Mouse (Mus musculus) megakaryocyte, embryonic 14.5 days (primary cell): ENCODE results near the gene Hagh. TPM values are rescaled to one million over a fixed set of nuclear protein-coding genes. Genes with fewer than 3 reads are reported as not detected.
A peak's percentile ranks its signal among the peaks of the same experiment; 100 is the strongest.

Experiments used
- H3K27me3 ChIP-seq: replicated peaks from 2 replicates; pipeline ENCODE3; 2012; ENCODE audit warnings: inconsistent platforms
- H3K36me3 ChIP-seq: replicated peaks from 2 replicates; pipeline ENCODE3; 2012; ENCODE audit warnings: low read length, inconsistent platforms, mixed read lengths
- H3K4me1 ChIP-seq: 2 replicates; pipeline ENCODE4 v1.6.1; 2012; ENCODE audit warnings: inconsistent platforms
- H3K4me3 ChIP-seq: replicated peaks from 2 replicates; pipeline ENCODE3; 2012; ENCODE audit warnings: moderate library complexity, mild to moderate bottlenecking, inconsistent platforms
- H3K9me3 ChIP-seq: 2 replicates; pipeline ENCODE4 v1.6.1; 2012; ENCODE audit warnings: inconsistent platforms
- FLI1 ChIP-seq: IDR thresholded peaks from 2 replicates; pipeline ENCODE4 v1.6.1; 2012; ENCODE audit warnings: low read length, inconsistent platforms, mixed read lengths
- GATA1 ChIP-seq: IDR thresholded peaks from 3 replicates; pipeline ENCODE4 v1.6.1; 2012; ENCODE audit warnings: mixed read lengths, low read length, inconsistent platforms, borderline replicate concordance
- polyA plus RNA-seq: library from polyadenylated mRNA; stranded (reverse); fragments of >175 nt; gene quantifications from 2 replicates; pipeline ENCODE4 v1.2.3, GENCODE M21; 2012; ENCODE audit warnings: low replicate concordance; ENCODE audit not compliant: insufficient read depth

Gene Hagh
- polyA plus RNA-seq, 1 experiment, result 29.1 TPM

DNA sequence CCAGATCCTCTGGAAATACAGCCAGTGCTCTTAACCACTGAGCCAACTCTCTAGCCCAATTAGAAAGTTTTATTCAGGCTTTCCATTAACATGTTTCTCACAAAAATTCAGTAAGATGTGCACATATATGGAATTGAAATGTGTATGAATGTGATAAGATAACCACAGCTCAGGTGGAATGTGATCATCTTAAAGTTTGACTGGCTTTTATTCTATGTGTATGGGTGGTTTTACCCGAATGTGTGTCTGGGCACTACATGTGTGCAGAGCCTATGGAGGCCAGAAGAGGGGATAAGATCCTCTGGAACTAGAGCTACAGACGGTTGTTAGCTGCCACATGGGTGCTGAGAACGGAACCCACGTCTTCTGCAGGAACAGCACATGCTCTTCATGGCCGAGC, 24.7 kb upstream of the Hagh start:
- no peak for TF ChIP-seq GATA1
- no peak for TF ChIP-seq FLI1
- Histone ChIP-seq H3K27me3 (peaks cover 7% of the 10 kb centered on the region), H3K9me3 (no peaks in the 10 kb centered on the region), H3K4me3 (no peak overlapping the region), H3K4me1 (peaks cover 3% of the 10 kb centered on the region), H3K36me3 (no peaks in the 10 kb centered on the region)

DNA sequence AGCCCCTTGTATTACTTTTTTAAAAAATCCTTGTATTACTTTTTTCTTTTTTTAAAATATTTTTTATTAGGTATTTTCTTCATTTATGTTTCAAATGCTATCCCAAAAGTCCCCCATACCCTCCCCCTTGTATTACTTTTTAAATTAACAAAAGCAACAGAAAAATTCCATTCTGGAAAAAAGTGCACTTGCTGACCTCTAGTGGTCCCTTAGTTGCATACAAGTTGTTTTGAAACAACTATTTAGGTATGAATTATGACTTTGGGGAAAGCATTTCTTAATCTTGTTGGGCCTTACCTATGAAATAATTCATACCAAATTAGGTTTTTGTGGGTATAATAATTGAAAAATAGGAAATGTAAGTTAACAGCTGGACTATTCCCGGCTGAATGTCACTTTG, 22.4 kb upstream of the Hagh start:
- TF ChIP-seq FLI1, result no peak
- no peak for TF ChIP-seq GATA1
- no peaks in the 10 kb centered on the region for H3K9me3 ChIP-seq
- peaks cover 3% of the 10 kb centered on the region for H3K4me1 ChIP-seq
- H3K36me3 ChIP-seq, result no peaks in the 10 kb centered on the region
- no peak overlapping the region for H3K4me3 ChIP-seq
- H3K27me3 ChIP-seq, result peaks cover 7% of the 10 kb centered on the region

DNA sequence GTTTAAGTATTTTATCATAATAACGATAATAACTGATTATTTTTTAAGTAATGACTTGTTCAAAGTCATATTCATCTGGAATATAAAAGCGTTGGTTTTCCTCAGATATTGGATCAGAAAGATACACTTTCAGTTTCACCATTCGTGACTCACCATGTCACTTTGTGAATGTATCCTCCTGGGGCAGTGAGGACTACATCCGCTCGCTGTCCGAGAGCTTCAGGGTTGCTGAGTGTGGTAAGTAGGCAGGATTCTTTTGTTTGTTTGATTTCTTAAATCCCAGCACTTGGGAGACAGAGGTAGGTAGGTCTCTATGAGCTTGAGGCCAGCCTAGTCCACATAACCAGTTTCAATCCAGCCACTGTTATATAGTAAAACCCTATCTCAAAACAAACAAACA, 21.8 kb upstream of the Hagh start:
- no peak for TF ChIP-seq FLI1
- TF ChIP-seq GATA1, result no peak
- Histone ChIP-seq H3K4me1 (peaks cover 3% of the 10 kb centered on the region), H3K27me3 (peaks cover 6% of the 10 kb centered on the region), H3K9me3 (no peaks in the 10 kb centered on the region), H3K4me3 (no peak overlapping the region), H3K36me3 (no peaks in the 10 kb centered on the region)

DNA sequence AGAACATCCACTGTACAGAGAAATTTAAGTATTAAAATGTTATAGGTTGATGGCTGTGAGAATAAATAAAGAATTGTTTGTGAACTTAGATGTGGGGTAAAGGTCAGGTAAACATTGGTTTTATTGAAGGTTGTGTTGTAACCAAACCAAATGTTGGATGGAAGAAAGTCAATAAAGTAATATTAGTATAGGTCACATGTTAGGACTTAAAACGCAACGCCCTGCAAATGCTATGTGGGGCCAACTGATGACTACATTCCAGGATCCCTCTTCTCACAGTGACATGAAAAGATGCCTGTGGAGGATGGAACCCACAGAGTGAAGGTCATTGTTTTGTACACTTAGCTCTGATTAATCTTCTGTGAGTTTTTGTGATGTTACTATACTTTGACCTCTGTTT, 20.5 kb upstream of the Hagh start:
- Histone ChIP-seq H3K9me3 (no peaks in the 10 kb centered on the region), H3K27me3 (peaks cover 9% of the 10 kb centered on the region), H3K4me3 (no peak overlapping the region), H3K36me3 (no peaks in the 10 kb centered on the region), H3K4me1 (peaks cover 3% of the 10 kb centered on the region)
- TF ChIP-seq GATA1 (no peak), FLI1 (no peak)

DNA sequence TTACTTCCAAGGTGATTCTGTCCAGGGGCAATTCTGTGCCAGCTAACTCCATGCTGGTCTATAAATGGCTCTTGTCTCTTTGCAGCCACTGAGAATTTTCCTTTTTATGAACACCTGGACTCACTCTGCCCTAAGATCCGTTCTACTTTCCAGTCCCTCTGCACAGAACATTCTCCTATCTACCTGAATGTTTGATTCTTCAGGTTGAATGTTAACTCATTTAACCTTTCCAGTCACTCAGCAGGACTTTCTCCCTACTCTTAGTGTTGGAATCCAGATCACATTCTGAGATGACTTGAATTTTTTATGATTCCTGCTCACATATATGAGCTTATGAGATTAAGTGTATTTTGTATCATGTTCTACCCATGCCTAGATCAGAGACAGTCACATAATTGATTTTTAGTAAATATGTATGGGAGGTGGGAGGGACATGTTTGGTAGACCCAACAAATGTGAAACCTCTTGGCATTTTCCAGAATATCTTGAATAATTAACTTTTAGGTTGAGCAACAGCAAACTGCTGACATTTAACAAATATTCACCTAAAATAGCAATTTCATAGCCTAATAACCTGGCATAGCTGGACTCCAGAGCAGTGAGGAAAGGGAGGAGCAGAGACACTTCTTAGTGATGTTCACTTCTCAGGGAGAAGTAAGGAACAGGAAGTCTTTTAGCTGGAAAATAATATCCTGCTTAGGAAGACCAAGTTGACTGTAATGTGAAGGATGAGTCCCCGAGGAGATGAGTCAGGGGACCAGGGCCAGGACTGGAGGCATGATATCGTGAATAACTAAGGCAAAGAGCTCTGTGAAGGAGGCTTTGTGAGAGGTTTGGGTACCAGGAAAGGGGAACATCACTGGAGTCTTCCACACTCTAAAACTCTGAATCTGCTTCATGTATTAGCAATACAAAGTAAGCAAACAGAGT, 18.3 kb upstream of the Hagh start:
- no peaks in the 10 kb centered on the region for H3K9me3 ChIP-seq
- H3K27me3 ChIP-seq, result peaks cover 15% of the 10 kb centered on the region
- no peak overlapping the region for H3K4me3 ChIP-seq
- H3K4me1 ChIP-seq, result peaks cover 7% of the 10 kb centered on the region
- TF ChIP-seq GATA1 (no peak), FLI1 (no peak)
- H3K36me3 ChIP-seq, result no peaks in the 10 kb centered on the region

GRCm38 (mm10) chr17:24840341-24840740, 398 bp downstream of the Hagh start:
- H3K4me1 ChIP-seq, result peaks cover 17% of the 10 kb centered on the region
- H3K9me3 ChIP-seq, result no peaks in the 10 kb centered on the region
- no peaks in the 10 kb centered on the region for H3K36me3 ChIP-seq
- no peak overlapping the region for H3K4me3 ChIP-seq
- H3K27me3 ChIP-seq, result peaks cover 15% of the 10 kb centered on the region
- TF ChIP-seq GATA1 (no peak), FLI1 (no peak)

- H3K27me3 ChIP-seq, result peaks cover 10% of the 10 kb centered on the region
- no peaks in the 10 kb centered on the region for H3K36me3 ChIP-seq
- H3K4me1 ChIP-seq, result peaks cover 18% of the 10 kb centered on the region
- no peak overlapping the region for H3K4me3 ChIP-seq
- TF ChIP-seq GATA1, result no peak
- no peak for TF ChIP-seq FLI1
- no peaks in the 10 kb centered on the region for H3K9me3 ChIP-seq
Observed at GRCm38 (mm10) chr17:24841133-24841532, 1.2 kb downstream of the Hagh start.

DNA sequence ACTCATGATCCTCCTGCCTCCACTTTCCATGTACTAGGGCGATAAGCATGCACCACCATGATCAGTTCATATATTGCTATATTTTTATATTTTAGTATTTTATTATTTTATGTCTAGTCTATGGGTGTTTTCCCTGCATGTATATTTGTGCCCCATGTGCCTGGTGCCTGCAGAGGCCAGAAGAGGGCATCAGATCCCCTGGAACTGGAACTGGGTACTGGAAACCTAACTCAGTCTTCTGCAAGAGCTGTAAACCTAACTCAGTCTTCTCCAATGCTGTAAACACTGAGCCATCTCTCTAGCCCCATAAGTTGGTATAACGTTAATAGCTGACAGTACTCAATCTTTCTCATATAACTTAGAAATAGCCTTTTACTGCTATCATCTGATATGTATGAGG, 2.7 kb downstream of the Hagh start:
- Histone ChIP-seq H3K4me3 (no peak overlapping the region), H3K36me3 (peaks cover 6% of the 10 kb centered on the region), H3K27me3 (peaks cover 3% of the 10 kb centered on the region), H3K4me1 (peaks cover 24% of the 10 kb centered on the region), H3K9me3 (no peaks in the 10 kb centered on the region)
- TF ChIP-seq GATA1, result no peak
- no peak for TF ChIP-seq FLI1

- TF ChIP-seq FLI1 (no peak), GATA1 (no peak)
- Histone ChIP-seq H3K27me3 (peaks cover 3% of the 10 kb centered on the region), H3K9me3 (no peaks in the 10 kb centered on the region), H3K4me1 (peaks cover 35% of the 10 kb centered on the region), H3K4me3 (no peak overlapping the region), H3K36me3 (peaks cover 6% of the 10 kb centered on the region)
Observed at GRCm38 (mm10) chr17:24844525-24844924, 4.6 kb downstream of the Hagh start.

GRCm38 (mm10) chr17:24847386-24847785, 7.4 kb downstream of the Hagh start:
- H3K4me1 ChIP-seq, result peaks cover 36% of the 10 kb centered on the region
- no peak overlapping the region for H3K4me3 ChIP-seq
- TF ChIP-seq GATA1 (no peak), FLI1 (no peak)
- peaks cover 6% of the 10 kb centered on the region for H3K36me3 ChIP-seq
- H3K27me3 ChIP-seq, result no peaks in the 10 kb centered on the region
- no peaks in the 10 kb centered on the region for H3K9me3 ChIP-seq

- peak overlapping the region; percentile 100 for H3K4me3 ChIP-seq
- peaks cover 17% of the 10 kb centered on the region for H3K36me3 ChIP-seq
- peaks cover 41% of the 10 kb centered on the region for H3K4me1 ChIP-seq
- TF ChIP-seq FLI1 (no peak), GATA1 (no peak)
- no peaks in the 10 kb centered on the region for H3K27me3 ChIP-seq
- H3K9me3 ChIP-seq, result no peaks in the 10 kb centered on the region
Observed at GRCm38 (mm10) chr17:24848600-24849031, 8.7 kb downstream of the Hagh start.
